Mouse (Mus musculus): ENCODE results near the gene Gstp3. TPM values are rescaled to one million over a fixed set of nuclear protein-coding genes. Genes with fewer than 3 reads are reported as not detected.

Gstp3 gene
- 0.41 and 0.77 TPM in 2 replicates for polyA plus RNA-seq (2015; fragmentation: Nextera tagmentation; extraction: Ambion mirVana)

GRCm38 (mm10) chr19:4059069-4059740 is at the start of gene Gstp3:
Gene Gstp3, minus strand, starts transcription at chr19:4059569.
- no peak for ATAC-seq (ENCODE audit: insufficient number of reproducible peaks, low FRiP score, low TSS enrichment, low read depth)
- no peaks in the 10 kb centered on the region for H3K27me3 ChIP-seq
- no peak within 1 kb of the TSS for H3K4me3 ChIP-seq (replicated peaks)
- H3K27ac ChIP-seq (replicated peaks) = no peak within 1 kb of the TSS
- WGBS = 74% methylated on average over 15 of the region's 15 CpGs
- no peak within 1 kb of the TSS for H3K4me2 ChIP-seq (replicated peaks)
- H3K36me3 ChIP-seq = no peaks in the 10 kb centered on the region
- H3K4me1 ChIP-seq = peaks cover 16% of the 10 kb centered on the region
- H3K9ac ChIP-seq = no peak within 1 kb of the TSS
- no peaks in the 10 kb centered on the region for H3K9me3 ChIP-seq (replicated peaks)

- no peak overlapping the region for H3K4me3 ChIP-seq (replicated peaks)
- 82% methylated on average over 9 of the region's 9 CpGs for WGBS
- no peak overlapping the region for H3K4me2 ChIP-seq (replicated peaks)
- H3K4me1 ChIP-seq = 0 out of 2 replicates have a peak, but pooled peaks cover 3% of the 10 kb centered on the region
- H3K27me3 ChIP-seq = no peaks in the 10 kb centered on the region
- H3K27ac ChIP-seq (replicated peaks) = no peak overlapping the region
- H3K36me3 ChIP-seq = peaks cover 21% of the 10 kb centered on the region
- H3K9ac ChIP-seq = no peak overlapping the region
- H3K9me3 ChIP-seq (replicated peaks) = no peaks in the 10 kb centered on the region
- ATAC-seq (ENCODE audit: insufficient number of reproducible peaks, low FRiP score, low TSS enrichment, low read depth) = no peak
Measured at GRCm38 (mm10) chr19:4108535-4108934, 49.2 kb upstream of the Gstp3 start.

- Histone ChIP-seq H3K36me3 (peaks cover 3% of the 10 kb centered on the region; the same call in 1 of the 2 replicates), H3K4me1 (no peaks in the 10 kb centered on the region), H3K27me3 (peaks cover 10% of the 10 kb centered on the region), H3K4me3 (replicated peaks) (no peak overlapping the region), H3K4me2 (replicated peaks) (no peak overlapping the region), H3K9ac (no peak overlapping the region), H3K9me3 (replicated peaks) (no peaks in the 10 kb centered on the region), H3K27ac (replicated peaks) (no peak overlapping the region)
- no peak for ATAC-seq (ENCODE audit: insufficient number of reproducible peaks, low FRiP score, low TSS enrichment, low read depth)
- 89% methylated on average over 14 of the region's 14 CpGs for WGBS
Measured at GRCm38 (mm10) chr19:4106654-4107053, 47.3 kb upstream of the Gstp3 start.

GRCm38 (mm10) chr19:4104675-4105194 is 45.4 kb upstream of the Gstp3 start:
- WGBS = 86% methylated on average over 16 of the region's 16 CpGs
- peaks cover 26% of the 10 kb centered on the region for H3K27me3 ChIP-seq
- no peak overlapping the region for H3K9ac ChIP-seq
- H3K4me1 ChIP-seq = peaks cover 19% of the 10 kb centered on the region
- H3K4me3 ChIP-seq (replicated peaks) = no peak overlapping the region
- ATAC-seq (ENCODE audit: insufficient number of reproducible peaks, low FRiP score, low TSS enrichment, low read depth) = no peak
- no peak overlapping the region for H3K4me2 ChIP-seq (replicated peaks)
- no peaks in the 10 kb centered on the region for H3K9me3 ChIP-seq (replicated peaks)
- no peaks in the 10 kb centered on the region for H3K36me3 ChIP-seq
- no peak overlapping the region for H3K27ac ChIP-seq (replicated peaks)

- Histone ChIP-seq H3K9ac (no peak overlapping the region), H3K4me1 (peaks cover 28% of the 10 kb centered on the region), H3K9me3 (replicated peaks) (no peaks in the 10 kb centered on the region), H3K36me3 (no peaks in the 10 kb centered on the region), H3K27me3 (peaks cover 26% of the 10 kb centered on the region), H3K4me3 (replicated peaks) (no peak overlapping the region), H3K4me2 (replicated peaks) (no peak overlapping the region), H3K27ac (replicated peaks) (no peak overlapping the region)
- no peak for ATAC-seq (ENCODE audit: insufficient number of reproducible peaks, low FRiP score, low TSS enrichment, low read depth)
- 73% methylated on average over 3 of the region's 3 CpGs for WGBS
Measured at GRCm38 (mm10) chr19:4103792-4104191, 44.4 kb upstream of the Gstp3 start.

GRCm38 (mm10) chr19:4103294-4103693 is 43.9 kb upstream of the Gstp3 start:
- H3K4me2 ChIP-seq (replicated peaks) = no peak overlapping the region
- no peak overlapping the region for H3K27ac ChIP-seq (replicated peaks)
- H3K4me3 ChIP-seq (replicated peaks) = no peak overlapping the region
- no peak overlapping the region for H3K9ac ChIP-seq
- H3K9me3 ChIP-seq (replicated peaks) = no peaks in the 10 kb centered on the region
- peaks cover 26% of the 10 kb centered on the region for H3K27me3 ChIP-seq
- ATAC-seq (ENCODE audit: insufficient number of reproducible peaks, low FRiP score, low TSS enrichment, low read depth) = no peak
- peaks cover 33% of the 10 kb centered on the region for H3K4me1 ChIP-seq
- 94% methylated on average over 18 of the region's 18 CpGs for WGBS
- H3K36me3 ChIP-seq = no peaks in the 10 kb centered on the region

GRCm38 (mm10) chr19:4102626-4103025 is 43.3 kb upstream of the Gstp3 start:
- H3K36me3 ChIP-seq = no peaks in the 10 kb centered on the region
- ATAC-seq (ENCODE audit: insufficient number of reproducible peaks, low FRiP score, low TSS enrichment, low read depth) = no peak
- no peak overlapping the region for H3K4me2 ChIP-seq (replicated peaks)
- H3K4me1 ChIP-seq = peaks cover 39% of the 10 kb centered on the region
- no peak overlapping the region for H3K9ac ChIP-seq
- H3K4me3 ChIP-seq (replicated peaks) = no peak overlapping the region
- H3K9me3 ChIP-seq (replicated peaks) = no peaks in the 10 kb centered on the region
- 93% methylated on average over 12 of the region's 12 CpGs for WGBS
- H3K27me3 ChIP-seq = peaks cover 26% of the 10 kb centered on the region
- no peak overlapping the region for H3K27ac ChIP-seq (replicated peaks)

- Histone ChIP-seq H3K36me3 (no peaks in the 10 kb centered on the region), H3K4me1 (peaks cover 44% of the 10 kb centered on the region), H3K4me3 (replicated peaks) (no peak overlapping the region), H3K27me3 (peaks cover 26% of the 10 kb centered on the region), H3K9me3 (replicated peaks) (no peaks in the 10 kb centered on the region), H3K4me2 (replicated peaks) (no peak overlapping the region), H3K9ac (no peak overlapping the region), H3K27ac (replicated peaks) (no peak overlapping the region)
- no peak for ATAC-seq (ENCODE audit: insufficient number of reproducible peaks, low FRiP score, low TSS enrichment, low read depth)
- 73% methylated on average over 2 of the region's 2 CpGs for WGBS
Measured at GRCm38 (mm10) chr19:4102049-4102448, 42.7 kb upstream of the Gstp3 start.

- peaks cover 48% of the 10 kb centered on the region for H3K4me1 ChIP-seq
- H3K9me3 ChIP-seq (replicated peaks) = no peaks in the 10 kb centered on the region
- no peak overlapping the region for H3K9ac ChIP-seq
- ATAC-seq (ENCODE audit: insufficient number of reproducible peaks, low FRiP score, low TSS enrichment, low read depth) = no peak
- WGBS = 63% methylated on average over 6 of the region's 6 CpGs
- H3K36me3 ChIP-seq = no peaks in the 10 kb centered on the region
- H3K4me2 ChIP-seq (replicated peaks) = peak overlapping the region; percentile 92
- H3K27me3 ChIP-seq = peaks cover 26% of the 10 kb centered on the region
- no peak overlapping the region for H3K27ac ChIP-seq (replicated peaks)
- H3K4me3 ChIP-seq (replicated peaks) = peak overlapping the region; percentile 46; the same call in 1 of the 2 replicates
Measured at GRCm38 (mm10) chr19:4101466-4101865, 42.1 kb upstream of the Gstp3 start.

- peaks cover 26% of the 10 kb centered on the region for H3K27me3 ChIP-seq
- peak overlapping the region; percentile 92 for H3K4me2 ChIP-seq (replicated peaks)
- no peak overlapping the region for H3K27ac ChIP-seq (replicated peaks)
- no peaks in the 10 kb centered on the region for H3K36me3 ChIP-seq
- H3K4me3 ChIP-seq (replicated peaks) = peak overlapping the region; percentile 46
- H3K4me1 ChIP-seq = peaks cover 55% of the 10 kb centered on the region
- no peaks in the 10 kb centered on the region for H3K9me3 ChIP-seq (replicated peaks)
- ATAC-seq (ENCODE audit: insufficient number of reproducible peaks, low FRiP score, low TSS enrichment, low read depth) = no peak
- 1% methylated on average over 52 of the region's 52 CpGs for WGBS
- H3K9ac ChIP-seq = peak overlapping the region; percentile 42
Measured at GRCm38 (mm10) chr19:4100718-4101261, 41.4 kb upstream of the Gstp3 start.

GRCm38 (mm10) chr19:4099837-4100717 is 40.7 kb upstream of the Gstp3 start, which contains the start of gene Pitpnm1:
Gene Pitpnm1, plus strand, starts transcription at chr19:4099998.
- Histone ChIP-seq H3K27me3 (peaks cover 26% of the 10 kb centered on the region), H3K9me3 (replicated peaks) (no peaks in the 10 kb centered on the region), H3K4me1 (peaks cover 55% of the 10 kb centered on the region), H3K4me2 (replicated peaks) (peak within 1 kb of the TSS; percentile 92), H3K4me3 (replicated peaks) (peak within 1 kb of the TSS; percentile 46), H3K36me3 (no peaks in the 10 kb centered on the region), H3K9ac (peak within 1 kb of the TSS; percentile 42), H3K27ac (replicated peaks) (0 out of 2 replicates have a peak within 1 kb of the TSS, but pooled peaks have one; percentile 7)
- no peak for ATAC-seq (ENCODE audit: insufficient number of reproducible peaks, low FRiP score, low TSS enrichment, low read depth)
- WGBS = 1% methylated on average over 52 of the region's 53 CpGs
